In genomic region chr9:61898401-61898800, GRCm38 (mm10) we compare ENCODE assay signal across 8 mouse cellular contexts. TPM values are rescaled to one million over a fixed set of nuclear protein-coding genes. Genes with fewer than 3 reads are reported as not detected.
DNase-seq lines count a peak whose midpoint lies in the region; ATAC-seq and TF ChIP-seq lines count a peak whose summit lies in the region.

No protein-coding gene starts in this region.

- H3K27ac ChIP-seq in embryonic facial prominence, embryonic 11.5 days (replicated peaks; ENCODE audit: low read depth, low read length), result no peak overlapping the region
- no peak overlapping the region for H3K27ac ChIP-seq in heart, embryonic 15.5 days
- H3K27ac ChIP-seq in layer of hippocampus, adult 2 months, result no peak overlapping the region

- H3K9me3 ChIP-seq in embryonic facial prominence, embryonic 11.5 days (replicated peaks; ENCODE audit: control insufficient read depth, low read length), result no peaks in the 10 kb centered on the region
- no peaks in the 10 kb centered on the region for H3K9me3 ChIP-seq in heart, embryonic 15.5 days (replicated peaks)

- no peaks in the 10 kb centered on the region for H3K36me3 ChIP-seq in embryonic facial prominence, embryonic 11.5 days (replicated peaks; ENCODE audit: control insufficient read depth, insufficient read depth, low read depth, low read length)
- no peaks in the 10 kb centered on the region for H3K36me3 ChIP-seq in heart, embryonic 15.5 days

- no peak overlapping the region for H3K4me2 ChIP-seq in embryonic facial prominence, embryonic 11.5 days (ENCODE audit: low read depth, low read length)
- H3K4me2 ChIP-seq in heart, embryonic 15.5 days, result no peak overlapping the region

- TF ChIP-seq CTCF in layer of hippocampus, adult 2 months (conservative IDR thresholded peaks at IDR 0.05), result peak; percentile 94

- H3K4me3 ChIP-seq in embryonic facial prominence, embryonic 11.5 days (ENCODE audit: low read depth, low read length), result no peak overlapping the region
- no peak overlapping the region for H3K4me3 ChIP-seq in heart, embryonic 15.5 days
- H3K4me3 ChIP-seq in layer of hippocampus, adult 2 months, result no peak overlapping the region

- no peaks in the 10 kb centered on the region for H3K4me1 ChIP-seq in embryonic facial prominence, embryonic 11.5 days (ENCODE audit: control insufficient read depth, insufficient read depth, low read length)
- H3K4me1 ChIP-seq in heart, embryonic 15.5 days (replicated peaks), result no peaks in the 10 kb centered on the region; the same call in 1 of the 2 replicates

- DNase-seq in CD4-positive helper T cell, adult 2 months (ENCODE audit: low read depth, low spot score), result peak; percentile 69
- peak; percentile 83 for DNase-seq in adrenal gland, adult 2 months
- DNase-seq in embryonic facial prominence, embryonic 11.5 days (ENCODE audit: low spot score), result peak; percentile 90
- peak; percentile 74 to 90 for DNase-seq in layer of hippocampus, adult 2 months (ENCODE audit: low spot score in 2 of 2)
- DNase-seq in lung, postnatal 14 days, result peak; percentile 90
- peak; percentile 88 to 93 for DNase-seq in right cerebral cortex, postnatal 10 days (ENCODE audit: low spot score in 2 of 2)
- peak; percentile 91 for DNase-seq in urinary bladder, postnatal 14 days (ENCODE audit: low spot score)

- H3K27me3 ChIP-seq in embryonic facial prominence, embryonic 11.5 days (ENCODE audit: control insufficient read depth, insufficient read depth, low read length), result 0 out of 2 replicates have a peak, but pooled peaks cover 2% of the 10 kb centered on the region
- H3K27me3 ChIP-seq in heart, embryonic 15.5 days, result peaks cover 55% of the 10 kb centered on the region

- 7% methylated on average over 8 of the region's 8 CpGs for WGBS in embryonic facial prominence, embryonic 11.5 days
- WGBS in heart, embryonic 15.5 days, result 5% methylated on average over 8 of the region's 8 CpGs

- no peak overlapping the region for H3K9ac ChIP-seq in embryonic facial prominence, embryonic 11.5 days (replicated peaks; ENCODE audit: low read length)
- H3K9ac ChIP-seq in heart, embryonic 15.5 days, result no peak overlapping the region

- ATAC-seq in embryonic facial prominence, embryonic 11.5 days (replicated peaks; ENCODE audit: insufficient number of reproducible peaks, low FRiP score, low TSS enrichment, low read depth), result no peak
- peak; percentile 52; the same call in 1 of the 2 replicates for ATAC-seq in heart, embryonic 15.5 days (replicated peaks; ENCODE audit: insufficient number of reproducible peaks, insufficient read depth, low FRiP score, low read depth)

RNA-seq across cellular contexts. Expression of gene Rplp1, which starts 15.9 kb away (rescaled TPM):
- total RNA-seq in adrenal gland, adult 2 months (2021), result 1,000 to 10,000 TPM; 2,277 to 2,466 TPM
- 10,700 and 12,163 TPM in 2 replicates for polyA plus RNA-seq in adrenal gland, adult 2 months (2012; rRNA removed)
- polyA plus RNA-seq in embryonic facial prominence, embryonic 11.5 days (2014; fragmentation: Nextera tagmentation; extraction: Ambion mirVana), result 1,072 and 1,174 TPM in 2 replicates
- polyA plus RNA-seq in heart, embryonic 15.5 days (2015; fragmentation: Nextera tagmentation; extraction: Ambion mirVana), result 834 and 862 TPM in 2 replicates
- total RNA-seq in layer of hippocampus, adult 2 months (2021), result 1,000 to 10,000 TPM; 1,620 to 1,656 TPM

RNA-seq across cellular contexts. Expression of gene Kif23, which starts 48.2 kb away (rescaled TPM):
- total RNA-seq in adrenal gland, adult 2 months (2021), result 1 to 10 TPM; 1.7 to 6.1 TPM
- 0.31 and 0.37 TPM in 2 replicates for polyA plus RNA-seq in adrenal gland, adult 2 months (2012; rRNA removed)
- 121 and 127 TPM in 2 replicates for polyA plus RNA-seq in embryonic facial prominence, embryonic 11.5 days (2014; fragmentation: Nextera tagmentation; extraction: Ambion mirVana)
- polyA plus RNA-seq in heart, embryonic 15.5 days (2015; fragmentation: Nextera tagmentation; extraction: Ambion mirVana), result 61.6 and 78.8 TPM in 2 replicates
- 1 to 10 TPM; 1.5 to 3.9 TPM for total RNA-seq in layer of hippocampus, adult 2 months (2021)

Comparison
In these comparisons a context has a peak if more than half of its experiments do, and no peak if none do; other contexts are left out.
1. RNA of gene Kif23, which starts 48.2 kb away (polyA plus RNA-seq): 121 to 127 TPM in embryonic facial prominence, embryonic 11.5 days and 61.6 to 78.8 TPM in heart, embryonic 15.5 days; 0.31 to 0.37 TPM in adrenal gland, adult 2 months; every median in the first group is over 10 times any median in the second.
2. Peak in every context shown above with its lines, with median percentiles within 50 percentile points of each other: DNase-seq.